Mouse (Mus musculus): ENCODE measurements at regions not wholly inside any gene's neighbourhood (a gene's known extent, or its start where the extent isn't known, plus 50 kb on each side); places are given as distances from the start of the nearest gene placed in this dataset.

GRCm38 (mm10) chr4:22971127-22971526, 483.0 kb upstream of the Pou3f2 start:
- H3K27me3 ChIP-seq (ENCODE audit: control insufficient read depth in 1 of 2, insufficient read depth in 2 of 2, low read length in 2 of 2): no peaks in the 10 kb centered on the region
- no peaks in the 10 kb centered on the region for H3K9me3 ChIP-seq (replicated peaks; ENCODE audit: insufficient read depth, low read length)
- H3K9ac ChIP-seq (ENCODE audit: control insufficient read depth, low read depth, low read length, poor library complexity, severe bottlenecking): no peak overlapping the region
- no peak for DNase-seq (ENCODE audit: low read depth, low spot score)
- TF ChIP-seq EP300 (IDR thresholded peaks at IDR 0.05; ENCODE audit: low read depth in 1 of 2, low read length in 2 of 2) (no peak), RAD21 (IDR thresholded peaks at IDR 0.05; ENCODE audit: low read depth, low read length) (no peak), KAT2A (conservative IDR thresholded peaks at IDR 0.05; ENCODE audit: low read depth, low read length) (no peak), SIN3A (IDR thresholded peaks at IDR 0.05; ENCODE audit: low read length) (no peak), E2F4 (IDR thresholded peaks at IDR 0.05; ENCODE audit: borderline replicate concordance, low read depth, low read length) (no peak), POLR2A (IDR thresholded peaks at IDR 0.05; ENCODE audit: control insufficient read depth in 1 of 2, insufficient read depth in 1 of 2, low read depth in 1 of 2, low read length in 2 of 2, poor library complexity in 1 of 2) (no peak), POLR2AphosphoS2 (IDR thresholded peaks at IDR 0.05; ENCODE audit: low read length) (no peak), MYC (IDR thresholded peaks at IDR 0.05; ENCODE audit: low read depth, low read length) (no peak), JUND (IDR thresholded peaks at IDR 0.05; ENCODE audit: low read depth, low read length) (no peak)
- H3K4me1 ChIP-seq (ENCODE audit: control insufficient read depth in 1 of 2, insufficient read depth in 2 of 2, low read length in 2 of 2): no peaks in the 10 kb centered on the region
- no peak overlapping the region for H3K4me3 ChIP-seq (ENCODE audit: control insufficient read depth in 1 of 2, insufficient read depth in 1 of 2, low read depth in 2 of 2, low read length in 2 of 2)
- H3K79me2 ChIP-seq (ENCODE audit: control insufficient read depth, insufficient read depth, low read length, poor library complexity): no peaks in the 10 kb centered on the region
- H3K36me3 ChIP-seq (ENCODE audit: control insufficient read depth in 1 of 2, insufficient read depth in 2 of 2, low read length in 2 of 2): no peaks in the 10 kb centered on the region
- no peak overlapping the region for H3K27ac ChIP-seq (ENCODE audit: control insufficient read depth, low read depth, low read length)

- Histone ChIP-seq H3K27me3 (ENCODE audit: control insufficient read depth in 1 of 2, insufficient read depth in 2 of 2, low read length in 2 of 2) (no peaks in the 10 kb centered on the region), H3K36me3 (ENCODE audit: control insufficient read depth in 1 of 2, insufficient read depth in 2 of 2, low read length in 2 of 2) (no peaks in the 10 kb centered on the region), H3K9me3 (replicated peaks; ENCODE audit: insufficient read depth, low read length) (no peaks in the 10 kb centered on the region), H3K4me1 (ENCODE audit: control insufficient read depth in 1 of 2, insufficient read depth in 2 of 2, low read length in 2 of 2) (no peaks in the 10 kb centered on the region), H3K79me2 (ENCODE audit: control insufficient read depth, insufficient read depth, low read length, poor library complexity) (no peaks in the 10 kb centered on the region), H3K27ac (ENCODE audit: control insufficient read depth, low read depth, low read length) (no peak overlapping the region), H3K9ac (ENCODE audit: control insufficient read depth, low read depth, low read length, poor library complexity, severe bottlenecking) (no peak overlapping the region), H3K4me3 (ENCODE audit: control insufficient read depth in 1 of 2, insufficient read depth in 1 of 2, low read depth in 2 of 2, low read length in 2 of 2) (no peak overlapping the region)
- DNase-seq (ENCODE audit: low read depth, low spot score): no peak
- no peak for TF ChIP-seq MYC (IDR thresholded peaks at IDR 0.05; ENCODE audit: low read depth, low read length)
- no peak for TF ChIP-seq MXI1 (IDR thresholded peaks at IDR 0.05; ENCODE audit: low read depth, low read length)
Observed at GRCm38 (mm10) chr4:22970495-22970894, 482.3 kb upstream of the Pou3f2 start.

GRCm38 (mm10) chr4:22949422-22949821, 461.3 kb upstream of the Pou3f2 start:
- H3K36me3 ChIP-seq (ENCODE audit: control insufficient read depth in 1 of 2, insufficient read depth in 2 of 2, low read length in 2 of 2): no peaks in the 10 kb centered on the region
- H3K4me1 ChIP-seq (ENCODE audit: control insufficient read depth in 1 of 2, insufficient read depth in 2 of 2, low read length in 2 of 2): no peaks in the 10 kb centered on the region
- TF ChIP-seq USF2 (IDR thresholded peaks at IDR 0.05; ENCODE audit: borderline replicate concordance in 1 of 2, insufficient read depth in 1 of 2, low read depth in 1 of 2, low read length in 2 of 2) (no peak), ETS1 (IDR thresholded peaks at IDR 0.05; ENCODE audit: low read depth, low read length) (no peak), ELF1 (IDR thresholded peaks at IDR 0.05; ENCODE audit: low read depth, low read length) (no peak), GATA1 (IDR thresholded peaks at IDR 0.05; ENCODE audit: low read depth, low read length) (no peak), E2F4 (IDR thresholded peaks at IDR 0.05; ENCODE audit: borderline replicate concordance, low read depth, low read length) (no peak), CHD2 (IDR thresholded peaks at IDR 0.05; ENCODE audit: low read length) (no peak), POLR2AphosphoS2 (IDR thresholded peaks at IDR 0.05; ENCODE audit: low read length) (no peak), KAT2A (conservative IDR thresholded peaks at IDR 0.05; ENCODE audit: low read depth, low read length) (no peak), ZC3H11A (IDR thresholded peaks at IDR 0.05; ENCODE audit: low read depth, low read length) (no peak)
- no peaks in the 10 kb centered on the region for H3K27me3 ChIP-seq (ENCODE audit: control insufficient read depth in 1 of 2, insufficient read depth in 2 of 2, low read length in 2 of 2)
- no peak for DNase-seq (ENCODE audit: low read depth, low spot score)
- no peaks in the 10 kb centered on the region for H3K9me3 ChIP-seq (replicated peaks; ENCODE audit: insufficient read depth, low read length)
- no peak overlapping the region for H3K4me3 ChIP-seq (ENCODE audit: control insufficient read depth in 1 of 2, insufficient read depth in 1 of 2, low read depth in 2 of 2, low read length in 2 of 2)
- H3K79me2 ChIP-seq (ENCODE audit: control insufficient read depth, insufficient read depth, low read length, poor library complexity): no peaks in the 10 kb centered on the region
- no peak overlapping the region for H3K27ac ChIP-seq (ENCODE audit: control insufficient read depth, low read depth, low read length)
- no peak overlapping the region for H3K9ac ChIP-seq (ENCODE audit: control insufficient read depth, low read depth, low read length, poor library complexity, severe bottlenecking)

Measured in MEL (cell line).